ENCODE assay signal across 24 mouse cellular contexts in the genomic region with DNA sequence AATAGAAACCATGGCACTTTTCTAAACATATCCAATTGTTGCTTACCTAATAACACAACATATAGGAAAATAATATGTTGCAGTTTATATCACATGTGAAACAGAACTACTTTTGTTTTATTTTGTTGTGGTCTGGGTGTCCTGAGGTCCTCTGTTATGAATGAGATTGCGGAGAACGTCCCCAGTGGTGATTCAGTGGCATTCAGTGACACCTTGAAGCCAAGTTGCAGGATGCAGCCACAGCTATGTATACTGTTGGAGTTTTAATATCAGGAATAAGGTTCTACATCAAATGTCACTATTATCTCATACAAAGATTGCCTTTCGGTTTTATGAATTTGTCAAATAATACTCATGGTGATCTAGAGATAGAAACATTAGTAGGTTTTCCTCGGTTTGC. TPM values are rescaled to one million over a fixed set of nuclear protein-coding genes. Genes with fewer than 3 reads are reported as not detected.
DNase-seq lines count a peak whose midpoint lies in the region; ATAC-seq and TF ChIP-seq lines count a peak whose summit lies in the region.
"Had no signal": no experiment of that assay in that cellular context is flagged by ENCODE, and none has a peak within 500 bp of the region (broad histone marks: within the 10 kb centered on the region; RNA-seq: fewer than 3 reads in every experiment).

No protein-coding gene starts in this region.

- H3K4me3 ChIP-seq in CH12.LX (replicated peaks in 1 of 3; ENCODE audit: low read depth in 2 of 3, low read length in 2 of 3, poor library complexity in 1 of 3) = no peak overlapping the region
- no peak overlapping the region for H3K4me3 ChIP-seq in olfactory bulb, adult 2 months (ENCODE audit: insufficient read depth, low read depth, low read length)
- H3K4me3 ChIP-seq: embryonic facial prominence, embryonic 10.5 days; embryonic facial prominence, embryonic 13.5 days; erythroblast, embryonic 14.5 days; forebrain, embryonic 12.5 days; forebrain, embryonic 15.5 days; hindbrain, embryonic 12.5 days; hindbrain, embryonic 15.5 days had no signal

- TF ChIP-seq POLR2A in CH12.LX (IDR thresholded peaks at IDR 0.05; ENCODE audit: low read depth, low read length) = no peak
- no peak for TF ChIP-seq POLR2A in olfactory bulb, adult 2 months (IDR thresholded peaks at IDR 0.05; ENCODE audit: insufficient read depth, low read depth, low read length)

- no peak for TF ChIP-seq RAD21 in CH12.LX (IDR thresholded peaks at IDR 0.05; ENCODE audit: low read depth, low read length)

- H3K27ac ChIP-seq in CH12.LX (ENCODE audit: insufficient read depth, low read depth) = no peak overlapping the region
- 0 out of 2 replicates have a peak overlapping the region, but pooled peaks have one; percentile 25 for H3K27ac ChIP-seq in olfactory bulb, adult 2 months (ENCODE audit: insufficient read depth, low read depth, low read length)
- H3K27ac ChIP-seq: embryonic facial prominence, embryonic 10.5 days; embryonic facial prominence, embryonic 13.5 days; forebrain, embryonic 12.5 days; forebrain, embryonic 15.5 days; hindbrain, embryonic 12.5 days; hindbrain, embryonic 15.5 days had no signal

- H3K27me3 ChIP-seq in CH12.LX (replicated peaks) = no peaks in the 10 kb centered on the region
- H3K27me3 ChIP-seq: embryonic facial prominence, embryonic 13.5 days; forebrain, embryonic 12.5 days; forebrain, embryonic 15.5 days; hindbrain, embryonic 12.5 days had no signal

- H3K9ac ChIP-seq in CH12.LX (ENCODE audit: insufficient read depth, low read depth) = no peak overlapping the region
- H3K9ac ChIP-seq: embryonic facial prominence, embryonic 13.5 days; forebrain, embryonic 12.5 days; forebrain, embryonic 15.5 days; hindbrain, embryonic 12.5 days; hindbrain, embryonic 15.5 days had no signal

- peaks cover 2 to 12% of the 10 kb centered on the region in 2 experiments for H3K4me1 ChIP-seq in CH12.LX (ENCODE audit: control insufficient read depth in 1 of 2, insufficient read depth in 2 of 2)
- H3K4me1 ChIP-seq in olfactory bulb, adult 2 months (ENCODE audit: control insufficient read depth, insufficient read depth, low read length) = no peaks in the 10 kb centered on the region
- H3K4me1 ChIP-seq: hindbrain, embryonic 12.5 days; hindbrain, embryonic 15.5 days had no signal

- no peaks in the 10 kb centered on the region for H3K9me3 ChIP-seq in CH12.LX (replicated peaks; ENCODE audit: low read length)
- H3K9me3 ChIP-seq: embryonic facial prominence, embryonic 10.5 days; embryonic facial prominence, embryonic 13.5 days; forebrain, embryonic 12.5 days; forebrain, embryonic 15.5 days; hindbrain, embryonic 12.5 days; hindbrain, embryonic 15.5 days had no signal

- ATAC-seq in cerebellum, adult (ENCODE audit: insufficient number of reproducible peaks, low FRiP score, low TSS enrichment) = 0 out of 2 replicates have a peak, but pooled peaks have one; percentile 46
- ATAC-seq: forebrain, embryonic 15.5 days; intestine, postnatal 0 days had no signal

- 66% methylated on average over 4 of the region's 4 CpGs for WGBS in olfactory bulb, adult 2 months

- H3K36me3 ChIP-seq in CH12.LX (replicated peaks in 1 of 2; ENCODE audit: control insufficient read depth in 1 of 2, insufficient read depth in 1 of 2, low read length in 1 of 2) = no peaks in the 10 kb centered on the region
- H3K36me3 ChIP-seq: embryonic facial prominence, embryonic 10.5 days; embryonic facial prominence, embryonic 13.5 days; forebrain, embryonic 12.5 days; forebrain, embryonic 15.5 days; hindbrain, embryonic 12.5 days; hindbrain, embryonic 15.5 days had no signal

- dilution Hi-C loops in CH12.LX (cut with MboI; ENCODE audit: extremely low pct_ligation_motif_present, extremely low pct_unique_long_range_greater_than_20kb, low sequenced_read_pairs) = no loop called here

- no peak for TF ChIP-seq CTCF in CH12.LX (conservative IDR thresholded peaks at IDR 0.05 in 1 of 2, IDR thresholded peaks at IDR 0.05 in 1 of 2; ENCODE audit: low read depth in 2 of 2, low read length in 2 of 2)
- no peak for TF ChIP-seq CTCF in olfactory bulb, adult 2 months (IDR thresholded peaks at IDR 0.05; ENCODE audit: insufficient read depth, low read depth, low read length)

- in situ Hi-C loops in CH12.LX (cut with MboI; ENCODE audit: low pct_ligation_motif_present, low pct_unique_long_range_greater_than_20kb, low sequenced_read_pairs) = no loop called here

- no peak for DNase-seq in cerebellum, adult 11-12 months
- DNase-seq in cerebellum, adult 9-10 months = peak; percentile 71
- no peak for DNase-seq in cerebellum, postnatal 4 days (ENCODE audit: low spot score in 2 of 2)
- no peak for DNase-seq in CH12.LX (ENCODE audit: extremely low read depth)
- DNase-seq in layer of hippocampus, adult 8-10 months (ENCODE audit: low spot score in 2 of 2) = no peak
- DNase-seq: adrenal gland, adult 8-10 months; adrenal gland, postnatal 25 days; B cell, adult 2 months; embryo, embryonic 11 days; gastrocnemius, postnatal 14 days; heart, adult 11 months; kidney, adult 2 months had no signal

- TF ChIP-seq EP300 in CH12.LX (IDR thresholded peaks at IDR 0.05; ENCODE audit: low read length) = no peak

- peak overlapping the region; percentile 29; the same call in 1 of the 2 replicates for H3K4me2 ChIP-seq in CH12.LX (ENCODE audit: insufficient read depth, low read depth, poor library complexity, severe bottlenecking)
- H3K4me2 ChIP-seq: embryonic facial prominence, embryonic 13.5 days; forebrain, embryonic 12.5 days; forebrain, embryonic 15.5 days; heart, embryonic 11.5 days; hindbrain, embryonic 12.5 days; hindbrain, embryonic 15.5 days had no signal

- H3K79me2 ChIP-seq in CH12.LX (replicated peaks; ENCODE audit: control insufficient read depth, extremely low read depth, insufficient read depth, poor library complexity, severe bottlenecking) = peaks cover 3% of the 10 kb centered on the region; the same call in 1 of the 2 replicates

TF ChIP-seq in CH12.LX, 34 proteins besides CTCF, POLR2A, EP300 and RAD21:
- TF ChIP-seq JUN (IDR thresholded peaks at IDR 0.05; ENCODE audit: insufficient read depth, low read depth, low read length) (no peak), TBP (conservative IDR thresholded peaks at IDR 0.05; ENCODE audit: low read depth, low read length) (no peak), MXI1 (IDR thresholded peaks at IDR 0.05; ENCODE audit: low read depth, low read length) (no peak), KAT2A (IDR thresholded peaks at IDR 0.05; ENCODE audit: insufficient replicate concordance, low read length) (no peak), BHLHE40 (IDR thresholded peaks at IDR 0.05; ENCODE audit: low read depth, low read length) (no peak), IRF4 (IDR thresholded peaks at IDR 0.05; ENCODE audit: low read depth, low read length) (no peak), POLR2AphosphoS2 (IDR thresholded peaks at IDR 0.05; ENCODE audit: low read depth, low read length) (no peak), ZNF384 (IDR thresholded peaks at IDR 0.05; ENCODE audit: low read depth, low read length) (no peak), MYC (IDR thresholded peaks at IDR 0.05; ENCODE audit: low read depth, low read length) (no peak), MEF2A (IDR thresholded peaks at IDR 0.05; ENCODE audit: borderline replicate concordance, low read depth, low read length) (no peak), CHD1 (IDR thresholded peaks at IDR 0.05; ENCODE audit: low read depth, low read length) (no peak), JUND (conservative IDR thresholded peaks at IDR 0.05; ENCODE audit: low read depth, low read length) (no peak), UBTF (IDR thresholded peaks at IDR 0.05; ENCODE audit: low read depth, low read length) (no peak), HCFC1 (IDR thresholded peaks at IDR 0.05; ENCODE audit: low read depth, low read length) (no peak), SIN3A (IDR thresholded peaks at IDR 0.05; ENCODE audit: low read length) (no peak), MAFK (IDR thresholded peaks at IDR 0.05; ENCODE audit: insufficient replicate concordance, low read length) (no peak), ELF1 (IDR thresholded peaks at IDR 0.05; ENCODE audit: low read depth, low read length) (no peak), ZC3H11A (IDR thresholded peaks at IDR 0.05; ENCODE audit: low read depth, low read length) (no peak), E2F4 (IDR thresholded peaks at IDR 0.05; ENCODE audit: insufficient replicate concordance, low read depth, low read length) (no peak), RCOR1 (conservative IDR thresholded peaks at IDR 0.05; ENCODE audit: low read depth, low read length) (no peak)

RNA-seq across cellular contexts. Expression of gene Etv1, which starts 7.4 kb away (rescaled TPM):
- total RNA-seq in CH12.LX (2012; rRNA removed) (1.3 and 3.4 TPM in 2 replicates), CH12.LX (2014; rRNA removed) (3.4 and 4.4 TPM in 2 replicates)
- polyA plus RNA-seq in CH12.LX (2012; ENCODE audit: insufficient read length, low read depth) = 4.0 and 5.4 TPM in 2 replicates
- not detected in 2 replicates for polyA plus RNA-seq in olfactory bulb, adult 2 months (2012; ENCODE audit: insufficient read depth, insufficient read length, low replicate concordance, missing spikeins)
- total RNA-seq in layer of hippocampus, adult 8-10 months (2022) = 100 to 1,000 TPM in 2 of 4 experiments, 10 to 100 TPM in 2; 85.7 to 115 (median 103) TPM
- total RNA-seq: MEL had no signal
- polyA plus RNA-seq: erythroblast, embryonic 14.5 days had no signal

Comparison
In these comparisons a context has a peak if more than half of its experiments do, and no peak if none do; other contexts are left out.
1. RNA of gene Etv1, which starts 7.4 kb away (total RNA-seq): 85.7 to 115 TPM in layer of hippocampus, adult 8-10 months; 1.3 to 4.4 TPM in CH12.LX; every median in the first group is over 10 times any median in the second.